Mouse (Mus musculus) lung, adult 10 weeks (tissue): Measurements from ENCODE around the gene Ftcd. TPM values are rescaled to one million over a fixed set of nuclear protein-coding genes. Genes with fewer than 3 reads are reported as not detected.

Experiments used
- polyA plus RNA-seq: library from polyadenylated mRNA; stranded (reverse); fragments of 350-450 nt; fragmentation: Illumina TruSeq; extraction: RNeasy Lipid Tissue Mini Kit (QIAGEN cat#74804); gene quantifications from one replicate; pipeline ENCODE4 v1.2.3, GENCODE M21; 2014; ENCODE audit warnings: low read depth, low replicate concordance; ENCODE audit not compliant: insufficient read depth

The Ftcd gene
- polyA plus RNA-seq, result not detected

DNA sequence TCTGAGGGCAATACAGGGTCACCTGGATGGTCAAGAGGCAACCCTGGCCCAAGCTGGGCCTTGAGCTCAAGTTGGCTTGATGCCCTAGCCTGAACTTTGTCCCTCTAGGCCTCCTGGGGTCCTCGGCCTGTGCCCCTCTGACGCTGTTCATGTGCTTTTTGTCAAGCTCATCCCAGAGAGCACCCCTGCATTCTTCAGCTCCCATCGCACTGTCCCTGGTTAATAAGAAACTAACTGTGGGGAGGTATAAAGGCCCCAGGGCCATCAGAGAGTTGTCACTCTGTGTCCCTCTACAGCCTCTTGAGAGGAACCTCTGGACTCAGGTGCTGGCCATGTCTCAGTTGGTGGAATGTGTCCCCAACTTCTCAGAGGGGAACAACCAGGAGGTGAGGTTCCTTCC, at the start of gene Ftcd:
Gene Ftcd, plus strand, starts transcription at position 275 of the 400 bp plus-strand sequence.

DNA sequence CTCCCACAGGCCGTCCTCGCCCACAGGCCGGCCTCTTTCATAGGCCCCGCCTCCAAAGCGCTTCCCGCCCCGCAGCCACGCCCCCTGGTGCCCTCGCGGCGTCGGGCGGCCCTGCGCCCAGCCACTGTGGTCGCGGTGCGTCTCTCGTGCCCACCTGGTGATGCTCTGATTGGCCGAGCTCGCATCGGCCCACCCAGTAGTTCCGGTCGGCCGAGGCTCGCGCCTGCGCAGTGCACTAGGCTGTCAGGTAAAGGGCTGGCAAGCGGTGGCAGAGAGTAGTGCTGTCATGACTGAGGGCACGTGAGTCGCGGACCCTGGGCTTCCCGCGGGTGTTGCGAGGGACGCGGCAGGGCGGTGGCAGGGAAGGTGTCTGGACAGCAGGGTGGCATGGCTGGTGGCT, 44.1 kb upstream of the Ftcd start, which contains the start of gene Lss:
Gene Lss, plus strand, starts transcription at position 214 of the 400 bp plus-strand sequence.

DNA sequence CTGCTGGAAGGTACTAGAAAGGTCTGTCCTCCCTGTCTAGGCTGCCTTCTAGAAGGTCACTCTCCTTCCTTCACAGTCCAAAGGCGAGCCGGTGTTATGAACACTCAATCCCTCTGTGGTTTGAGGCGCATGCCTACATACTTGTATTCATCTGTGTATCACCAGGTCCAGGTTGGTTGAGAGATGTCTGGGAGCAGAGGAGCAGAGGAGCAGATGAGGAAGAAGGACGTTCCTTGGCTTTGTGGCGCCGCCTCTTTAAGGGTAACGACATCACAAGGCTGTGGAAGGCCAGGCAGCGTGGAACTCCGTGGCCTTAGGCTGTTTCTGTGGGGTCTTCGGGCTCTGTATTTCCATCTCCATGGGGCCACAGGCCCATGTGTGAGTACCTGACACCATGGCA, 13.5 kb upstream of the Ftcd start, which contains the start of gene Spatc1l:
Gene Spatc1l, plus strand, starts transcription at position 301 of the 400 bp plus-strand sequence.

DNA sequence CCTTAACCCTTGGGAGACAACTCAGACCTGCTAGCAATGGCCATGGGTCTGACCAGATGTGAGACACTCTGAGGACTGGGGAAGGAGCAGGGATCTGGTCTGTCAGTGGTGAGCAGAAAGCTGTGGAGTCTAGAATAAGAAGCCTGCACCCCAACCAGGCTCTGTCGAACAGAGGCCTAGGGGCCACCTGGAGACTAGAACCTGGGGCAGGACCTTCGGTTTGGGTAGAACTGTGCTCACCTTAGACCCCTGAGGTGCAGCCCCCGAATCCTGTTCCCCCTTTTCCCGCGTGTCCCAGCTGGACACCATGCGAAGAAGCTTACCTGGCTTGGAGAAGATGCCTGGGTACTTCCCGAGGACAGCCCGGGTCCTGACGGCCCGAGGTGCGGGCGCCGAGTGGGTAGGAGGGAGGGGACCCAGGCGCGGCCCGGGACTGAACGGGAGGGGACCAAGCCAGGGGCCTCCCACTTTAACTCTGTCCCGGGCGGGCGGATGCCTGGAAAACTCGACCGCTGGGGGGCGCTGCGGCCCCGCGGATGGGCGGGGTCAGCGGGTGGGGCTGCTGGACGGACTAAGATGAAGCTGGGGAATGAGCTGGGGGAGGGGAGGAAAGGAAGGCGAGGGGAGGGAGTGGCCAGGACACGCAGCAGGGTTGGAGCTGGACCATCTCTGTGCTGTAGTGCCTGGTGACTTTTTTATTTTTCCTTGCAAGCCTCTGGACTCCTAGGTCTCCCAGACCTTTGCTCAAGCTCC, 47.7 kb downstream of the Ftcd start, which contains the start of gene Col6a2:
Gene Col6a2, minus strand, starts transcription at position 703 of the 753 bp plus-strand sequence.

Other genes with a start within 250 kb of the Ftcd start
- gene Dip2a, start 230.4 kb upstream of the Ftcd start, polyA plus RNA-seq, result 6.0 TPM
- not detected for gene AC141477.1, start 135.2 kb upstream of the Ftcd start, polyA plus RNA-seq
- 19.4 TPM for gene Pcnt, start 132.9 kb upstream of the Ftcd start, polyA plus RNA-seq
- 28.0 TPM for gene 2610028H24Rik, start 126.6 kb upstream of the Ftcd start, polyA plus RNA-seq
- 25.7 TPM for gene Mcm3ap, start 106.7 kb upstream of the Ftcd start, polyA plus RNA-seq
- gene Ybey, start 106.5 kb upstream of the Ftcd start, polyA plus RNA-seq, result 1.2 TPM
- gene Lss, start 44.1 kb upstream of the Ftcd start, polyA plus RNA-seq, result 8.2 TPM
- 0.18 TPM for gene Spatc1l, start 13.4 kb upstream of the Ftcd start, polyA plus RNA-seq
- gene Col6a2, start 48.0 kb downstream of the Ftcd start, polyA plus RNA-seq, result 54.8 TPM
- 62.6 TPM for gene Col6a1, start 150.5 kb downstream of the Ftcd start, polyA plus RNA-seq